Mouse (Mus musculus): ENCODE measurements around the gene Ulk4.

- TF ChIP-seq CTCF (IDR thresholded peaks at IDR 0.05) (peak; percentile 65), POLR2A (IDR thresholded peaks at IDR 0.05; ENCODE audit: insufficient read depth, low read depth, low read length) (no peak), EP300 (IDR thresholded peaks at IDR 0.05; ENCODE audit: insufficient read depth, low read depth, low read length) (no peak)
These were observed 25.5 kb upstream of the Ulk4 start for GRCm38 (mm10) chr9:121302543-121302942.
